Mouse (Mus musculus): ENCODE measurements around the gene Cela1.

DNA sequence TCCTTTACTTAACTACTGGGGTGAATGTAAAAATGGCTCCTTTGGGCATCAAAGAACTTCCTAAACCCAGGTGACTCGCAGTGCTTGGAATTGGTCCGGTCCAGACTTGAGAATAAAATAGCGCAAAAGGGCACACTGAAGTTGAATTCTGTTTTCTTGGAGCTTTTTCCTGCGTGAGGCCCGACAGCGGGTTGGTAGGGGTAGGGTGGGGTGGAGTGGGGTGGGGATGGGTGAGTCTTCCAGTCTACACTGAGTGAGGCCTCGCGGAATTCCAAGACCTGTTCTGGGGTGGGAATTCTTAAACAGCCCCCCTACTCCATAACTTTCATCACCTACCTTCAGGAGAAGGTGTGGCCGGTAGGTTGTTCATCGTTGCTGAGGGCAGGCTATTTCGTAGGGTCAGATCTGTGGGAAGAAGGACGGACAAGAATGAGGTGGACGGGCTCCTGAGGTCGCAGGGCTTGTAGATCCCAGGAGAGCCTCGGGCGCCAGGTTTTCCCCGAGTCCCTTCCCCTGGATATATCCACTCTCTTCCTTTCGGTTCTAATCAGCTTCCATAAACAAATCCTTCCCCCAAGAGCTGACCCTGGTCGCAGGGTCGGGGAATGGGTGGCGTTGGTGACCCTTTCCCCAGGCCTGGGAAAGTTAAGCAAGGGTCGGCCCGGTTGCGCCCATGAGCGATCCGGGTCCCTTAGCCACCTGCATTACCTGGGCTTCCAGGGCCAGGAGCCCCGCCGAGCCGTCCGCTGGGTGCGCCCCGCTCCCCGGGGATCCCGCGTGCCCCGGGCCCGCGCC lies 51.7 kb downstream of the Cela1 start:
- TF ChIP-seq CTCF (IDR thresholded peaks at IDR 0.05; ENCODE audit: borderline replicate concordance, insufficient read depth, low read depth, low read length) (no peak), POLR2A (IDR thresholded peaks at IDR 0.05; ENCODE audit: borderline replicate concordance, insufficient read depth, low read length) (no peak)

Data from cerebellum, adult 2 months (tissue).